Comparison of ENCODE assay signal across 21 mouse cellular contexts in the genomic region with DNA sequence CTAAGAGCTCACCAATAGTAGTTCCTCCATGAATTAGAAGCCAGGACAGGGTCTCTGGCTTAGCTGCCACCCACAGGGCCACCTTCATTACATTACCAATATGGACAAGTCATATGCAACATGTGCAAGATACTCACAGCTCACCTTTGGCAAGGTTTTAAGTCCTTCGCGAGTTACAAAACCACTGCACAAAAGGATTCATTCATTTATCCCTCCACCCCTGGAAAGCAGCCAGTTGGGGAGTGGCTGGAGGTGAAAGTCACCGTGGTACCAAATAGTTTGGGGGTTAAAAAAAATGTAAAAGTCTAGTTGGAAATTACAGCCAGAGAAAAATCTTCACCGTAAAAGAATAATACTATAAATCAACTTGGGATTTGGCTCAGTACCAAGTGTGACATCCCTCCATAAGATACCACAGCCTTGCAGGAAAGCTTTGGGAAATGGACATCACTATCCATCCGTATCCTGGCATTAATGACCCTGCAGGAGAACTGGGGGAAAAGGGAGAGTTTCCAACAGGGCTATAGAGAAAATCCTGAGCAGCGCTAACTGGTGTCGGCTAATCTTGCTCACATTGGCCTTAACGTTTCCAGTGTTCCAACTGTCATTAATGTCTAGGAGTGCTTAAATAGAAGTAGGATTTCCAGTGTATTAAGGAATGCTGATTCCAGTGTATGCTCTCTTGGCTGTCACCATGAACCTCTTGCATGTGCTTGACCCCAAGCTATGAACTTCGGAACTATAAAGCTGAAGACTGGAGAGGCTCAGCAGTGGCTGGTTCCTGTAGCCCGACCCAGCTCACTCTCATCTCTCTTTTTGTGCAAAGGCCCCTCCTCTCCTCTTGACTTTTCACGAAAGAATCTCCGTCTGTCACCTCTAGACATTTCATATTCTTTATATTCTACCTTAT.
DNase-seq lines count a peak whose midpoint lies in the region; ATAC-seq and TF ChIP-seq lines count a peak whose summit lies in the region.
"Had no signal": no experiment of that assay in that cellular context is flagged by ENCODE, and none has a peak within 500 bp of the region (broad histone marks: within the 10 kb centered on the region; RNA-seq: fewer than 3 reads in every experiment).

No protein-coding gene starts in this region.

- H3K4me1 ChIP-seq in embryonic facial prominence, embryonic 15.5 days = peaks cover 10% of the 10 kb centered on the region; the same call in 1 of the 2 replicates
- H3K4me1 ChIP-seq in embryonic facial prominence, embryonic 10.5 days = peaks cover 8% of the 10 kb centered on the region
- H3K4me1 ChIP-seq in heart, embryonic 16.5 days (ENCODE audit: control insufficient read depth, insufficient read depth, low read length) = peaks cover 13% of the 10 kb centered on the region
- peaks cover 7% of the 10 kb centered on the region; the same call in 1 of the 2 replicates for H3K4me1 ChIP-seq in heart, embryonic 11.5 days (ENCODE audit: control insufficient read depth, insufficient read depth, low read length)
- H3K4me1 ChIP-seq in lung, embryonic 14.5 days (ENCODE audit: insufficient read depth) = peaks cover 15% of the 10 kb centered on the region

- ATAC-seq in embryonic facial prominence, embryonic 15.5 days (ENCODE audit: insufficient number of reproducible peaks, low FRiP score, low TSS enrichment, low read depth) = no peak
- no peak for ATAC-seq in heart, embryonic 16.5 days (replicated peaks; ENCODE audit: extremely low read depth, insufficient read depth, low FRiP score)
- no peak for ATAC-seq in heart, embryonic 11.5 days (replicated peaks; ENCODE audit: insufficient number of reproducible peaks, low FRiP score, low TSS enrichment)
- no peak for ATAC-seq in lung, embryonic 14.5 days (ENCODE audit: insufficient read depth)
- ATAC-seq in Patski = no peak
- ATAC-seq: forebrain, embryonic 13.5 days had no signal

- H3K9ac ChIP-seq in embryonic facial prominence, embryonic 15.5 days = no peak overlapping the region
- H3K9ac ChIP-seq in heart, embryonic 16.5 days (ENCODE audit: low read length) = no peak overlapping the region
- no peak overlapping the region for H3K9ac ChIP-seq in heart, embryonic 11.5 days (ENCODE audit: low read depth, low read length)
- no peak overlapping the region for H3K9ac ChIP-seq in lung, embryonic 14.5 days
- H3K9ac ChIP-seq: embryonic facial prominence, embryonic 12.5 days; forebrain, embryonic 13.5 days; heart, embryonic 12.5 days; hindbrain, embryonic 15.5 days had no signal

- CTCF ChIA-PET in Patski (lab: Charles Lee) = interaction anchor here (1.0 to 1.3 kb wide), 2 partner anchors 10 to 25 kb away, joined by 3 read pairs; no protein-coding TSS in a partner anchor

- H3K36me3 ChIP-seq in embryonic facial prominence, embryonic 15.5 days = no peaks in the 10 kb centered on the region
- no peaks in the 10 kb centered on the region for H3K36me3 ChIP-seq in embryonic facial prominence, embryonic 10.5 days (replicated peaks)
- H3K36me3 ChIP-seq in heart, embryonic 16.5 days (ENCODE audit: control insufficient read depth, insufficient read depth) = no peaks in the 10 kb centered on the region
- H3K36me3 ChIP-seq in heart, embryonic 11.5 days (ENCODE audit: control insufficient read depth, insufficient read depth, low read length) = no peaks in the 10 kb centered on the region
- peaks cover 3% of the 10 kb centered on the region; the same call in 1 of the 2 replicates for H3K36me3 ChIP-seq in lung, embryonic 14.5 days (ENCODE audit: insufficient read depth)
- H3K36me3 ChIP-seq: hindbrain, embryonic 15.5 days had no signal

- H3K9me3 ChIP-seq in embryonic facial prominence, embryonic 15.5 days (replicated peaks) = no peaks in the 10 kb centered on the region
- H3K9me3 ChIP-seq in embryonic facial prominence, embryonic 10.5 days = no peaks in the 10 kb centered on the region
- no peaks in the 10 kb centered on the region for H3K9me3 ChIP-seq in heart, embryonic 16.5 days (replicated peaks; ENCODE audit: control insufficient read depth, low read length)
- H3K9me3 ChIP-seq in heart, embryonic 11.5 days (replicated peaks; ENCODE audit: control insufficient read depth, low read length) = no peaks in the 10 kb centered on the region
- no peaks in the 10 kb centered on the region for H3K9me3 ChIP-seq in lung, embryonic 14.5 days (ENCODE audit: low read depth, low read length)
- H3K9me3 ChIP-seq: embryonic facial prominence, embryonic 12.5 days; forebrain, embryonic 13.5 days; heart, embryonic 12.5 days; hindbrain, embryonic 15.5 days had no signal

- no peak overlapping the region for H3K4me3 ChIP-seq in embryonic facial prominence, embryonic 15.5 days (replicated peaks)
- H3K4me3 ChIP-seq in embryonic facial prominence, embryonic 10.5 days = no peak overlapping the region
- H3K4me3 ChIP-seq in heart, embryonic 16.5 days (ENCODE audit: low read length) = no peak overlapping the region
- H3K4me3 ChIP-seq in heart, embryonic 11.5 days (ENCODE audit: low read depth, low read length) = no peak overlapping the region
- no peak overlapping the region for H3K4me3 ChIP-seq in lung, embryonic 14.5 days (ENCODE audit: low read depth, low read length)
- H3K4me3 ChIP-seq: embryonic facial prominence, embryonic 12.5 days; forebrain, embryonic 13.5 days; heart, adult 2 months; heart, embryonic 12.5 days; hindbrain, embryonic 15.5 days had no signal

- TF ChIP-seq CTCF in lung, embryonic 14.5 days (IDR thresholded peaks at IDR 0.05; ENCODE audit: low read depth) = no peak
- TF ChIP-seq CTCF in Patski (IDR thresholded peaks at IDR 0.05) = no peak

- no peak overlapping the region for H3K4me2 ChIP-seq in embryonic facial prominence, embryonic 15.5 days (replicated peaks)
- H3K4me2 ChIP-seq in heart, embryonic 16.5 days (ENCODE audit: low read depth, low read length) = no peak overlapping the region
- H3K4me2 ChIP-seq in heart, embryonic 11.5 days = no peak overlapping the region
- H3K4me2 ChIP-seq in lung, embryonic 14.5 days = no peak overlapping the region
- H3K4me2 ChIP-seq: embryonic facial prominence, embryonic 12.5 days; forebrain, embryonic 13.5 days; heart, embryonic 12.5 days; hindbrain, embryonic 15.5 days had no signal

- no peak for DNase-seq in embryonic facial prominence, embryonic 10.5 days (ENCODE audit: low spot score)
- peak; percentile 62 for DNase-seq in lung, embryonic 14.5 days
- no peak for DNase-seq in lung, postnatal 14 days
- DNase-seq in Patski (ENCODE audit: low read depth, low spot score) = peak; percentile 80
- no peak for DNase-seq in thymus, postnatal 36 days
- DNase-seq: adrenal gland, postnatal 10 days; cerebellum, adult 11 months; cerebellum, adult 8-10 months; cerebellum, postnatal 14 days; embryo, embryonic 11 days; gastrocnemius, postnatal 36 days; heart, adult 2 months; heart, postnatal 14 days; kidney, adult 11 months had no signal

- in situ Hi-C loops in Patski (cut with MboI; ENCODE audit: low pct_unique_long_range_greater_than_20kb) = loop anchor here (10.0 kb wide), 1 partner anchor 67 kb away; a partner anchor contains a TSS

- 60% methylated on average over 12 of the region's 12 CpGs for WGBS in embryonic facial prominence, embryonic 15.5 days
- WGBS in embryonic facial prominence, embryonic 10.5 days = 85% methylated on average over 12 of the region's 12 CpGs
- 46% methylated on average over 12 of the region's 12 CpGs for WGBS in heart, embryonic 16.5 days
- 73% methylated on average over 12 of the region's 12 CpGs for WGBS in heart, embryonic 11.5 days (ENCODE audit: insufficient replicate concordance)
- WGBS in lung, embryonic 14.5 days = 37% methylated on average over 12 of the region's 12 CpGs

- POLR2A ChIA-PET in Patski (lab: Charles Lee) = no interaction called here

- H3K27ac ChIP-seq in embryonic facial prominence, embryonic 15.5 days (replicated peaks) = 0 out of 2 replicates have a peak overlapping the region, but pooled peaks have one; percentile 5
- H3K27ac ChIP-seq in embryonic facial prominence, embryonic 10.5 days (replicated peaks) = no peak overlapping the region
- H3K27ac ChIP-seq in heart, embryonic 16.5 days (ENCODE audit: low read length) = peak overlapping the region; percentile 37; the same call in 1 of the 2 replicates
- no peak overlapping the region for H3K27ac ChIP-seq in heart, embryonic 11.5 days (ENCODE audit: low read depth, low read length)
- no peak overlapping the region for H3K27ac ChIP-seq in lung, embryonic 14.5 days (ENCODE audit: low read depth)
- H3K27ac ChIP-seq: embryonic facial prominence, embryonic 12.5 days; forebrain, embryonic 13.5 days; heart, adult 2 months; hindbrain, embryonic 15.5 days had no signal

- no peaks in the 10 kb centered on the region for H3K27me3 ChIP-seq in embryonic facial prominence, embryonic 15.5 days
- no peaks in the 10 kb centered on the region for H3K27me3 ChIP-seq in embryonic facial prominence, embryonic 10.5 days (replicated peaks; ENCODE audit: low read depth, poor library complexity, severe bottlenecking)
- no peaks in the 10 kb centered on the region for H3K27me3 ChIP-seq in heart, embryonic 16.5 days (ENCODE audit: control insufficient read depth, insufficient read depth, low read length)
- no peaks in the 10 kb centered on the region for H3K27me3 ChIP-seq in heart, embryonic 11.5 days (ENCODE audit: control insufficient read depth, insufficient read depth, low read length)
- H3K27me3 ChIP-seq in lung, embryonic 14.5 days (ENCODE audit: insufficient read depth, low read length) = no peaks in the 10 kb centered on the region
- no peaks in the 10 kb centered on the region for H3K27me3 ChIP-seq in Patski
- H3K27me3 ChIP-seq: embryonic facial prominence, embryonic 12.5 days; forebrain, embryonic 13.5 days; heart, embryonic 12.5 days; hindbrain, embryonic 15.5 days had no signal

Comparison
In these comparisons a context has a peak if more than half of its experiments do, and no peak if none do; other contexts are left out.
1. H3K27ac ChIP-seq: peak in embryonic facial prominence, embryonic 15.5 days (single experiment) and heart, embryonic 16.5 days (single experiment); none in embryonic facial prominence, embryonic 10.5 days (single experiment), heart, embryonic 11.5 days (single experiment) and lung, embryonic 14.5 days (single experiment).
2. DNase-seq: peak in lung, embryonic 14.5 days (single experiment) and Patski (single experiment); none in embryonic facial prominence, embryonic 10.5 days (single experiment), lung, postnatal 14 days (single experiment) and thymus, postnatal 36 days (0 of 2).